Mouse (Mus musculus): ENCODE results near the gene 1700017B05Rik. TPM values are rescaled to one million over a fixed set of nuclear protein-coding genes. Genes with fewer than 3 reads are reported as not detected.

The 1700017B05Rik gene
- polyA plus RNA-seq (2014; fragmentation: Illumina TruSeq; extraction: RNeasy Lipid Tissue Mini Kit (QIAGEN cat#74804); ENCODE audit: low read depth, low replicate concordance): 0.54 TPM

GRCm38 (mm10) chr9:57261913-57262794 is at the start of gene 1700017B05Rik:
Gene 1700017B05Rik (minus strand): TSS chr9:57262612.

GRCm38 (mm10) chr9:57236256-57236655 is 26.2 kb downstream of the 1700017B05Rik start, which contains the start of gene Trcg1:
Gene Trcg1 (plus strand): TSS chr9:57236556.

Other genes with a start within 250 kb of the 1700017B05Rik start
- 30.1 TPM for gene Sin3a, start 190.6 kb downstream of the 1700017B05Rik start, polyA plus RNA-seq (2014; fragmentation: Illumina TruSeq; extraction: RNeasy Lipid Tissue Mini Kit (QIAGEN cat#74804); ENCODE audit: low read depth, low replicate concordance)
- 19.7 TPM for gene Man2c1, start 131.9 kb downstream of the 1700017B05Rik start, polyA plus RNA-seq (2014; fragmentation: Illumina TruSeq; extraction: RNeasy Lipid Tissue Mini Kit (QIAGEN cat#74804); ENCODE audit: low read depth, low replicate concordance)
- 1.1 TPM for gene Neil1, start 114.3 kb downstream of the 1700017B05Rik start, polyA plus RNA-seq (2014; fragmentation: Illumina TruSeq; extraction: RNeasy Lipid Tissue Mini Kit (QIAGEN cat#74804); ENCODE audit: low read depth, low replicate concordance)
- 8.0 TPM for gene Commd4, start 104.3 kb downstream of the 1700017B05Rik start, polyA plus RNA-seq (2014; fragmentation: Illumina TruSeq; extraction: RNeasy Lipid Tissue Mini Kit (QIAGEN cat#74804); ENCODE audit: low read depth, low replicate concordance)
- gene Trcg1, start 26.1 kb downstream of the 1700017B05Rik start, polyA plus RNA-seq (2014; fragmentation: Illumina TruSeq; extraction: RNeasy Lipid Tissue Mini Kit (QIAGEN cat#74804); ENCODE audit: low read depth, low replicate concordance): not detected
- gene Ppcdc, start 177.5 kb upstream of the 1700017B05Rik start, polyA plus RNA-seq (2014; fragmentation: Illumina TruSeq; extraction: RNeasy Lipid Tissue Mini Kit (QIAGEN cat#74804); ENCODE audit: low read depth, low replicate concordance): 10.9 TPM
- gene Scamp5, start 205.4 kb upstream of the 1700017B05Rik start, polyA plus RNA-seq (2014; fragmentation: Illumina TruSeq; extraction: RNeasy Lipid Tissue Mini Kit (QIAGEN cat#74804); ENCODE audit: low read depth, low replicate concordance): 13.2 TPM
- not detected for gene Rpp25, start 241.4 kb upstream of the 1700017B05Rik start, polyA plus RNA-seq (2014; fragmentation: Illumina TruSeq; extraction: RNeasy Lipid Tissue Mini Kit (QIAGEN cat#74804); ENCODE audit: low read depth, low replicate concordance)

Data from sigmoid colon, adult 10 weeks (tissue).